Mouse (Mus musculus) frontal cortex, postnatal 10 days (tissue): ENCODE measurements around the gene Gm5640.
"Not testable (repeated sequence)": the region's sequence is repeated elsewhere in the genome, so short reads cannot be mapped to it uniquely, and the experiment has no call there.

Experiments used
- DNase-seq, 2 experiments: peaks; one replicate each; pipeline ENCODE4 v3.0.0; 2022; ENCODE audit warnings: low spot score in 2 of 2, mixed read lengths in 1 of 2

The Gm5640 gene

GRCm38 (mm10) chrX:74645466-74646323 is at the start of gene Gm5640:
TSS of gene Gm5640 (minus strand) at chrX:74645635.
- DNase-seq, result peak in 1 of 2 experiments; percentile 24

GRCm38 (mm10) chrX:74646393-74646792 is 958 bp upstream of the Gm5640 start:
- not testable (repeated sequence) for DNase-seq

GRCm38 (mm10) chrX:74592379-74592778 is 53.1 kb downstream of the Gm5640 start, which contains the start of gene Olfr1325:
TSS of gene Olfr1325 (plus strand) at chrX:74592679.
- no peak for DNase-seq
